Mouse (Mus musculus) MEL-GATA-1-ER (cell line): ENCODE results near the gene Shisa9.

Experiments
- DNase-seq: peaks from one replicate; pipeline ENCODE4 v3.0.0-alpha.2; 2012; ENCODE audit warnings: low read depth; ENCODE audit errors: extremely low read depth

The Shisa9 gene

GRCm38 (mm10) chr16:12307318-12307965 is 323.5 kb downstream of the Shisa9 start:
- DNase-seq, result peak; percentile 82

GRCm38 (mm10) chr16:12309826-12310225 is 325.9 kb downstream of the Shisa9 start:
- DNase-seq, result no peak

GRCm38 (mm10) chr16:12315627-12316026 is 331.7 kb downstream of the Shisa9 start:
- no peak for DNase-seq
